Mouse (Mus musculus) heart, postnatal 14 days (tissue): ENCODE measurements at regions not wholly inside any gene's neighbourhood (a gene's known extent, or its start where the extent isn't known, plus 50 kb on each side); places are given as distances from the start of the nearest gene placed in this dataset.
"Not testable (repeated sequence)": the region's sequence is repeated elsewhere in the genome, so short reads cannot be mapped to it uniquely, and the experiment has no call there.

Source experiments
- DNase-seq, 2 experiments: peaks; one replicate each; pipeline ENCODE4 v3.0.0; 2021 to 2022
- intact Hi-C: fragments of 180-260 bp; cut with DNase I; formaldehyde crosslinking; loops from one replicate; pipeline ENCODE4 v1.15.1; 2025

- DNase-seq: no peak
- intact Hi-C loops: no loop called here
Measured at GRCm38 (mm10) chr4:51519281-51519680, 302.8 kb downstream of the Cylc2 start.

DNA sequence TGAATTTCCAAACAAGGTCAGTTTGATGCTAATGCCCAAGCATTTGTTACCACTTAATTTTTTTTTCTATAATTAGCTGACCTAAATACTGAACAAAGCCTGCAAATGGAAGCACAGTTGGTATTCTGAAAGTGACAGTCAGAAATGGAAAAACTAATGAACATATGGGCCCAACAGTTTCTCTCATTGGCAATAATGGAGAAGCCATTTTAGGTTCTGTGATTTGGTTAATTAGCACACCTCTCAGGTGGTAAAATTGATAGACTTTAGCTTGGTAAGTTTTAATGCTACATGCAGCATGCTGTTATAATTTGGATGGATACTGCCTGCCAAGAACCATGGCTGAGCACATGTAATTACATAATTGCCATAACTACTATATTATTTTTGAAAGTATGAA, 303.3 kb downstream of the Cylc2 start:
- intact Hi-C loops: no loop called here
- DNase-seq: no peak

- no peak for DNase-seq
- intact Hi-C loops: no loop called here
Measured at GRCm38 (mm10) chr4:51545419-51545818, 328.9 kb downstream of the Cylc2 start.

DNA sequence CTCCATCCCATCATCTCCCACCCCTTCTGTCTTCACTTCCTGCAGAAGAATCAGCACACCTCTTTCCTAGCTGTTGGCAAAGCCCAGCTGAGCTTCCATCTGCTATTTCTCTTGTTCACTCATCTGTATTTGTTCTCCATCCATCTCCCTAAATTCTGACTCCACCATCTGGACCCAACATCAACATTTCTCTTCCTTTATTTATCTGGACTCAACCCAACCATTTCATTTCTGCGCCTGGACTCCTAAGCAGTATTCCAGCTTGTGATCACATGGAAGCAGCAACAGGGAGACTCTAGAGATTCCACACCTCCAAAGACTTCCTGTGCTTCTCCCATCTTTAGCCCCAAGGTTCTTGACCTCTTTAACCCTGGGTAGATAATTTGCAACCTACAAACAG, 343.2 kb downstream of the Cylc2 start:
- no peak for DNase-seq
- intact Hi-C loops: no loop called here

DNA sequence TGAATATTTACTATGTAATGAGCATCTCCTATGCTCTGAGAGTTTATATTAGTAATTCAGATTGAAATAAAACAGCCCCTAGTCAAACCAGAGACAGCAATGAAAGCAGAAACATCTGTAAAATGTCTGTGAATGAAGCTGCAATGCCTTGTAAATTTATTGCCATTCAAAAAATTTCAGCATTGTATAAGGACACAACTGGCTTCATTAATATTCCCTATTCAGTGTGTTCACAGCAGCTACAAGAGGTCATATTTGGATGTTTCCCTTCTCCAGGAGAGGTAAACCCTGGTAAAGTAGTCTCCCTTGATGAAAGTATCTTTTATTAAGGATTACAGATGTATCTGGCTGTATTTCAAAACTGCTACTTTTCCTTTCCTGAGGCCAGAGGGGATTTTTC, 343.6 kb downstream of the Cylc2 start:
- intact Hi-C loops: no loop called here

DNA sequence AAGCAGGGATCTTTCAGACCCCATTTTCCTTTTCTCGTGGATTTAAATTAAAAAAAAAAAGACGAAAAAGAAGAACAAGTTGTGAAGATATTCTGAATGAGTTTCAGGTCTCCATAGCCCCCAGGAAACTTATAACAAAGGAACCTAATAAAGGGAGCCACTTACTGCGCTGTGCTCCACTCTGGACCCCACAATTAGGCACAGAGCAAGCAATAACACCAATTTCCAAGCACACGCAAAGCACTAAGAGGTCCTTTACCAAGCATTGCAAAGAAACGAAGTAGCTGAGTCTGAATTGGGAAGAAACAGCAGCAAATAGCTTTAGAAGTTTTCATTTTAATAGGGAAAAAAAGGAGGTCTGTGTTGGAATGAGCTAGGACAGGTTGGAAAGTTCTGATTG, 345.9 kb downstream of the Cylc2 start:
- intact Hi-C loops: no loop called here
- no peak for DNase-seq

More for the DNA sequence above, 343.6 kb downstream of the Cylc2 start:
- no peak for DNase-seq

GRCm38 (mm10) chr4:51576456-51576855, 360.0 kb downstream of the Cylc2 start:
- intact Hi-C loops: no loop called here
- no peak for DNase-seq

- intact Hi-C loops: no loop called here
- no peak for DNase-seq
Measured at GRCm38 (mm10) chr4:51594044-51594443, 377.6 kb downstream of the Cylc2 start.

DNA sequence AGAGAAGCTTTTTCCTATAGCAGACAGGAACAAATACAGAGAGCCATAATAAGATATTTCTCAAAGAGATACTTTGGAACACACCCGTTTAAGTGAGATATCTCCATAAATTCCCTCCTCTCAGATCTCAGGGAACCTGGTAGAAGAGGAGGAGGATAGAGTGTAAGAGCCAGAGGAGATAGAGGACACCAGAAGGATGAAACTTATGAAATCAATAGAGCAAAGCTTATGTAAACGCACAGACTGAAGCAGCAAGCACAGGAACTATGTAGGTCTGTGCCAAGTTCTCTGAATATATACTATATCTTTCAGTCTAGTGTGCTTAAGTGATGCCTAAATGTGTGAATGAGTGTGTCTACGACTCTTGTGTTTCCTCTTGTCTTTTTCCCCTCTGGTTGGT, 381.4 kb downstream of the Cylc2 start:
- DNase-seq: no peak
- intact Hi-C loops: no loop called here

DNA sequence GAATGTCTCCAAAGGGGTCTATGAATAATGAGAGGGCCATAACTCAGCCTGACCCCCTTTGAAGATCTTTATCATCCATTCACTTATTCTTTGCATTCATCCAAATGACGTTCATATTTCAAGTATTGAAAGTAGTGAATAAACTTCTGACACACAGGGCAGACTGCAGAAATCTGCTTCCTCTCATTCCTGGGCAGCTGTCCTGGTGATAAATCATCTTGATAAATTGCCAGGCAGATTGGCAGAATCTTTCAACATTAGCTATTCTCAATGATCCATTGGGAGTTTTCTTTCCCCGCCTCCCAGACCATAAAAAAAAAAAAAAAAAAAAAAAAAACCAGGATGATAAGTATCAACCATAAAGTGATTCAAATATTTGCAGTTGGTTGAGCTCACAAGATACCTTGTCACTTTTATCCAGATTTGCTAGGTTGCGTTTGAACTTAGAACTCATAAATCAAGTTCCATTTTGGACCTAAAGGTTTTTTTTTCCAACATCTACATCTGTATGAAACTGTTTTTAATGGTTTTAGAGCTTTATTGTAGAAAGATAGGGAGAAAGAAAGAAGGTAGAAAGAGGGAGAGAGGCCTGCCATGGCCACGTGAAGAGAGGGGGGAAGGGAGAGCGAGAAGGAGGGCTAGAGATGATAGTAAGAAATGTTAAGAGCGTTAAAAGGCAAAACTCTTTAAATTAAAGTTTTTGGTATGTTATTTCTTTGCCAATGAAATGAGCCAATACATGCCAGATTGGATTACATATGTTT, 383.7 kb downstream of the Cylc2 start:
- intact Hi-C loops: no loop called here
- DNase-seq: no peak

GRCm38 (mm10) chr4:51627289-51627688, 410.8 kb downstream of the Cylc2 start:
- intact Hi-C loops: no loop called here

GRCm38 (mm10) chr4:51633471-51633870, 417.0 kb downstream of the Cylc2 start:
- DNase-seq: no peak

More at GRCm38 (mm10) chr4:51627289-51627688, 410.8 kb downstream of the Cylc2 start:
- no peak for DNase-seq

DNA sequence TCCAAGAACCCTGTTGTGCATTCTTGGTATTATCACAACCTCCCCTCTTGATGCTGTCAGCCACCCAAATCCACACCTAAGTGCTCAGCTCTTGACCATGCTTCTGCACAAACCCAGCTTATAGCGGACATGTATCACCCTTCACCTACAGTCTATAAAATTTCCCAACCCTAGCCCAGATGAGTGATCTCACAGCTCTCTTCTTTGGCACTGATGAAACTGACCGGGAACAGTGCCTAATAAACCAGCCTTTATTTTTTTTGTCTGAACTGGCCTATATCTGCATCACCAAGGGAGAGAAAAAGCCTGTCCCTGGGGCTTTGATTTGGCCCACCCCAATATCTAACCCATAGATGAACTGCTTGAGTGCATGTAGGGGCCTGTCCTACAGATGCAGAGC, 440.8 kb downstream of the Cylc2 start:
- no peak for DNase-seq
- intact Hi-C loops: no loop called here

More at GRCm38 (mm10) chr4:51633471-51633870, 417.0 kb downstream of the Cylc2 start:
- intact Hi-C loops: no loop called here

DNA sequence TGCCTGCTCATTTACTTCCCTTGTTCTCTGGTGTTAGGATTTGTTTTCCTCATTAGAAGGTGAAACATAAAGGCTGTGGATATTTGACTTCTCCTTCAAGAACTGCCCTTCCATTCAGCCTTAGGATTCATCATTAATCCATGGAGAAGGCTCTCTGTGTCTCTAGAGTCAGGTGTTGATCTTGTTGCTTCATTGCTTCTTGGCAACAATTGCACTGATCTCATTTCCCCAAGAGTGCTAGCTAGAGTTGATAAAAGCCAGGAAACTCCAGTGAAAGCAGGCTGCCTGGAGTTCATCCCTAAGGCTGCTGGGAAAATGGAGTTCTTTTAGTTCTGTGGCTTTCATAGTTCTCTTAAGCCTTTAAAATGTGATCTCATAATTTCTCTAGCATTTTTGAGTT, 441.8 kb downstream of the Cylc2 start:
- intact Hi-C loops: no loop called here
- DNase-seq: peak in 1 of 2 experiments; percentile 6

DNA sequence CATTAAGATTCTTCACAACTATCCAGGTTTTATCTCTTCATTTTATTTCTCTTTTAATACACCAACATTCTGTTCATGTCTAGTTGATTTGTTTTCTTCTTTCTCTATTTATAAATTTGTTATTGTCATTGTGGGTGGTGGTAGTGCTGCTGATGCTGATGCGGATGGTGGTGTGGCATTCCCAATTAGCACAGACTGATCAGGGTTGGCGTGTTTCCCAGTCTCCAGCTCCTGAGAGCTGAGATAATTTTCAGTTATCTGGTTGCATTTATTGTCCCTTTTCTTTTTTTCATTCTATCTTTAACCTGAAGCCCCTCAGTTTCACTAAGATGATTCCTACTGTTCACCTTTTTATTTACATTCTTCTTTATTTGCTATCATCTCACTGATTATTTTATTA, 455.0 kb downstream of the Cylc2 start:
- no peak for DNase-seq
- intact Hi-C loops: no loop called here

- intact Hi-C loops: no loop called here
- no peak for DNase-seq
Measured at GRCm38 (mm10) chr4:51674406-51674805, 457.9 kb downstream of the Cylc2 start.

DNA sequence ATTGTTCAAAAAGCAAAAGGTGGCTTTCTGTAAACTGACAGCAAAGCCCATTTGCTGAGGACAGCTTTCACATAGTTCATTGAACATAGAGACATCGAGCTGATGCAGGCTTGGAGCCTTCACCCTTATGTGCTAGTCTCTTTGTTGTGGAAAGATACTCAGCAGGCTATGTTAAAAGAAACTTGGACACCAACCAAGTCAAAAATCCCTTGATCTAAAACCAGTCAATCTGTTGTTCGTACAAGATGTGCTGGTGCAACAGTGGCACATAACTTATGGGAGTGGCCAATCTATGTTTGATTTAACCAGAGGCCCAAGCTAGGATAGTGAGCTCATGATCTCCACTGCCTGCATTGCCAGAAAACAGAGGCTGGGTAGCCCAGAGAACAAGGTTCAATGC, 462.6 kb downstream of the Cylc2 start:
- no peak for DNase-seq
- intact Hi-C loops: no loop called here

- DNase-seq, intact Hi-C loops: not testable (repeated sequence)
Measured at GRCm38 (mm10) chr4:51683345-51683744, 466.9 kb downstream of the Cylc2 start.

DNA sequence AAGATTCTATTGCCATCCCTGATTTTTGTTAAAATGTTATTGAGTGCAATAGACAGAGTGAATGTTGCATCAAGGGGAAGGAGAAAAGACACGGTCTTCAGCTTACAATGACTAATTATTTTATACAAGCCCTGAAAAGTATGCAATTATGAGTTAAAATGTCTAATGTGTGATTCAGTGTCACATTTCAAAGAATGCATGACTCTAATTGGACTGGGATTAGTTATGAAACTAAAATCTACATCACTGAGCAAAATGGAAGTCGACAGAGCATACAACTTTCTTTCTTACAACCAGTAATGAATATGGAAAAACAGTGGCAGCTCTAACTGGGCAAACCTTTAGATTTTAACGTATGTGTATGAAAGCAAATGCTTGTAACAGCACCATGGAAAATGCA, 470.2 kb downstream of the Cylc2 start:
- intact Hi-C loops: no loop called here
- no peak for DNase-seq
